16 mouse cellular contexts compared by ENCODE assay signal in genomic region chr6:83371350-83371749, GRCm38 (mm10).
"Had no signal": no experiment of that assay in that cellular context is flagged by ENCODE, and none has a peak within 500 bp of the region (broad histone marks: within the 10 kb centered on the region; RNA-seq: fewer than 3 reads in every experiment).

No protein-coding gene starts in this region.

- H3K27me3 ChIP-seq: liver, embryonic 15.5 days; lung, embryonic 15.5 days; megakaryocyte, embryonic 14.5 days; midbrain, embryonic 13.5 days; midbrain, embryonic 15.5 days; neural tube, embryonic 12.5 days; stomach, embryonic 15.5 days had no signal

- H3K27ac ChIP-seq: liver, embryonic 15.5 days; lung, embryonic 15.5 days; macrophage; midbrain, embryonic 13.5 days; midbrain, embryonic 15.5 days; neural tube, embryonic 12.5 days; stomach, embryonic 15.5 days; stomach, postnatal 0 days had no signal

- H3K4me1 ChIP-seq: liver, embryonic 15.5 days; lung, embryonic 15.5 days; midbrain, embryonic 13.5 days; midbrain, embryonic 15.5 days; neural tube, embryonic 12.5 days; stomach, embryonic 15.5 days had no signal

- DNase-seq: liver, postnatal 0 days; lung, adult 2 months; lung, postnatal 14 days; lung, postnatal 36 days; right cerebral cortex, postnatal 25 days; thymus, adult 2 months; thymus, postnatal 25 days had no signal

- H3K4me3 ChIP-seq: liver, embryonic 15.5 days; lung, embryonic 15.5 days; megakaryocyte, embryonic 14.5 days; midbrain, embryonic 13.5 days; midbrain, embryonic 15.5 days; neural tube, embryonic 12.5 days; stomach, embryonic 15.5 days had no signal
